Mouse (Mus musculus) testis, postnatal 14 days (tissue): ENCODE data around the gene Zfp239.
A peak's percentile ranks its signal among the peaks of the same experiment; 100 is the strongest.

Source experiments
- DNase-seq: peaks from one replicate; pipeline ENCODE4 v3.0.0; 2021; ENCODE audit warnings: low spot score

Gene Zfp239

GRCm38 (mm10) chr6:117907301-117907978, 45.5 kb downstream of the Zfp239 start:
- peak; percentile 89 for DNase-seq

- DNase-seq, result no peak
These were observed 46.1 kb downstream of the Zfp239 start for GRCm38 (mm10) chr6:117907979-117908355.

GRCm38 (mm10) chr6:117908424-117908900, 46.6 kb downstream of the Zfp239 start:
- peak; percentile 32 for DNase-seq

- DNase-seq, result no peak
These were observed 48.3 kb downstream of the Zfp239 start for GRCm38 (mm10) chr6:117910120-117910661.

GRCm38 (mm10) chr6:117914541-117914940, 52.6 kb downstream of the Zfp239 start:
- no peak for DNase-seq

- no peak for DNase-seq
These were observed 54.4 kb downstream of the Zfp239 start for GRCm38 (mm10) chr6:117916205-117916736.

- peak; percentile 83 for DNase-seq
These were observed 55.0 kb downstream of the Zfp239 start for GRCm38 (mm10) chr6:117916737-117917426.

- peak; percentile 77 for DNase-seq
These were observed 55.7 kb downstream of the Zfp239 start for GRCm38 (mm10) chr6:117917576-117917975.

- no peak for DNase-seq
These were observed 56.1 kb downstream of the Zfp239 start for GRCm38 (mm10) chr6:117918043-117918442.

GRCm38 (mm10) chr6:117920659-117921640, 59.0 kb downstream of the Zfp239 start:
- DNase-seq, result no peak

GRCm38 (mm10) chr6:117922041-117922440, 60.1 kb downstream of the Zfp239 start:
- no peak for DNase-seq
